Mouse (Mus musculus): ENCODE measurements around the gene Mpv17l. TPM values are rescaled to one million over a fixed set of nuclear protein-coding genes. Genes with fewer than 3 reads are reported as not detected.

Mpv17l gene
- polyA plus RNA-seq, 1 experiment from 2014 or later: 4.6 TPM

GRCm38 (mm10) chr16:13875483-13875882 is 27.5 kb upstream of the Mpv17l start:
- TF ChIP-seq CTCF (IDR thresholded peaks at IDR 0.05; ENCODE audit: low read depth) (no peak), EP300 (optimal IDR thresholded peaks at IDR 0.05) (no peak)
- ATAC-seq (ENCODE audit: low FRiP score, low TSS enrichment): no peak
- Histone ChIP-seq H3K9me3 (ENCODE audit: control insufficient read depth, low read length) (no peaks in the 10 kb centered on the region), H3K27me3 (ENCODE audit: control insufficient read depth, insufficient read depth, low read length) (no peaks in the 10 kb centered on the region), H3K4me3 (ENCODE audit: low read depth, low read length) (no peak overlapping the region), H3K36me3 (ENCODE audit: control insufficient read depth, insufficient read depth, low read length) (peaks cover 13% of the 10 kb centered on the region; the same call in 1 of the 2 replicates), H3K27ac (replicated peaks) (no peak overlapping the region), H3K4me1 (replicated peaks; ENCODE audit: control insufficient read depth, insufficient read depth) (no peaks in the 10 kb centered on the region), H3K9ac (ENCODE audit: low read length) (no peak overlapping the region), H3K4me2 (replicated peaks; ENCODE audit: low read depth) (no peak overlapping the region)
- no peak for DNase-seq (ENCODE audit: low spot score)
- WGBS: 85% methylated on average over 4 of the region's 4 CpGs

- no peaks in the 10 kb centered on the region for H3K4me1 ChIP-seq (replicated peaks; ENCODE audit: control insufficient read depth, insufficient read depth)
- H3K4me2 ChIP-seq (replicated peaks; ENCODE audit: low read depth): no peak overlapping the region
- WGBS: 2% methylated on average over 3 of the region's 3 CpGs
- no peak overlapping the region for H3K4me3 ChIP-seq (ENCODE audit: low read depth, low read length)
- no peaks in the 10 kb centered on the region for H3K27me3 ChIP-seq (ENCODE audit: control insufficient read depth, insufficient read depth, low read length)
- no peaks in the 10 kb centered on the region for H3K9me3 ChIP-seq (ENCODE audit: control insufficient read depth, low read length)
- no peaks in the 10 kb centered on the region for H3K36me3 ChIP-seq (ENCODE audit: control insufficient read depth, insufficient read depth, low read length)
- no peak for TF ChIP-seq EP300 (optimal IDR thresholded peaks at IDR 0.05)
- no peak for TF ChIP-seq CTCF (IDR thresholded peaks at IDR 0.05; ENCODE audit: low read depth)
- peak; percentile 27 for DNase-seq (ENCODE audit: low spot score)
- H3K9ac ChIP-seq (ENCODE audit: low read length): no peak overlapping the region
- H3K27ac ChIP-seq (replicated peaks): peak overlapping the region; percentile 75
- ATAC-seq (ENCODE audit: low FRiP score, low TSS enrichment): peak; percentile 98
Measured at GRCm38 (mm10) chr16:13883094-13883774, 19.7 kb upstream of the Mpv17l start.

- ATAC-seq (ENCODE audit: low FRiP score, low TSS enrichment) (no peak), DNase-seq (ENCODE audit: low spot score) (no peak)
- no peak overlapping the region for H3K27ac ChIP-seq (replicated peaks)
- H3K4me3 ChIP-seq (ENCODE audit: low read depth, low read length): no peak overlapping the region
- H3K9me3 ChIP-seq (ENCODE audit: control insufficient read depth, low read length): no peaks in the 10 kb centered on the region
- H3K4me2 ChIP-seq (replicated peaks; ENCODE audit: low read depth): no peak overlapping the region
- 75% methylated on average over 2 of the region's 2 CpGs for WGBS
- no peak for TF ChIP-seq EP300 (optimal IDR thresholded peaks at IDR 0.05)
- TF ChIP-seq CTCF (IDR thresholded peaks at IDR 0.05; ENCODE audit: low read depth): no peak
- H3K36me3 ChIP-seq (ENCODE audit: control insufficient read depth, insufficient read depth, low read length): no peaks in the 10 kb centered on the region
- no peaks in the 10 kb centered on the region for H3K27me3 ChIP-seq (ENCODE audit: control insufficient read depth, insufficient read depth, low read length)
- H3K4me1 ChIP-seq (replicated peaks; ENCODE audit: control insufficient read depth, insufficient read depth): no peaks in the 10 kb centered on the region
- H3K9ac ChIP-seq (ENCODE audit: low read length): no peak overlapping the region
Measured at GRCm38 (mm10) chr16:13890449-13890848, 12.5 kb upstream of the Mpv17l start.

- Histone ChIP-seq H3K36me3 (ENCODE audit: control insufficient read depth, insufficient read depth, low read length) (no peaks in the 10 kb centered on the region), H3K9ac (ENCODE audit: low read length) (no peak overlapping the region), H3K27ac (replicated peaks) (no peak overlapping the region), H3K4me3 (ENCODE audit: low read depth, low read length) (no peak overlapping the region), H3K9me3 (ENCODE audit: control insufficient read depth, low read length) (no peaks in the 10 kb centered on the region), H3K4me1 (replicated peaks; ENCODE audit: control insufficient read depth, insufficient read depth) (no peaks in the 10 kb centered on the region), H3K27me3 (ENCODE audit: control insufficient read depth, insufficient read depth, low read length) (no peaks in the 10 kb centered on the region), H3K4me2 (replicated peaks; ENCODE audit: low read depth) (no peak overlapping the region)
- ATAC-seq (ENCODE audit: low FRiP score, low TSS enrichment): no peak
- TF ChIP-seq EP300 (optimal IDR thresholded peaks at IDR 0.05): no peak
- TF ChIP-seq CTCF (IDR thresholded peaks at IDR 0.05; ENCODE audit: low read depth): no peak
- no peak for DNase-seq (ENCODE audit: low spot score)
Measured at GRCm38 (mm10) chr16:13892850-13893249, 10.1 kb upstream of the Mpv17l start.

GRCm38 (mm10) chr16:13894097-13894496 is 8.9 kb upstream of the Mpv17l start:
- no peaks in the 10 kb centered on the region for H3K4me1 ChIP-seq (replicated peaks; ENCODE audit: control insufficient read depth, insufficient read depth)
- H3K27me3 ChIP-seq (ENCODE audit: control insufficient read depth, insufficient read depth, low read length): no peaks in the 10 kb centered on the region
- H3K9me3 ChIP-seq (ENCODE audit: control insufficient read depth, low read length): no peaks in the 10 kb centered on the region
- H3K27ac ChIP-seq (replicated peaks): no peak overlapping the region; the same call in 1 of the 2 replicates
- no peak overlapping the region for H3K4me2 ChIP-seq (replicated peaks; ENCODE audit: low read depth)
- 48% methylated on average over 2 of the region's 2 CpGs for WGBS
- no peak for DNase-seq (ENCODE audit: low spot score)
- no peak for TF ChIP-seq EP300 (optimal IDR thresholded peaks at IDR 0.05)
- no peak for TF ChIP-seq CTCF (IDR thresholded peaks at IDR 0.05; ENCODE audit: low read depth)
- no peak overlapping the region for H3K4me3 ChIP-seq (ENCODE audit: low read depth, low read length)
- ATAC-seq (ENCODE audit: low FRiP score, low TSS enrichment): peak; percentile 54; the same call in 1 of the 2 replicates
- H3K9ac ChIP-seq (ENCODE audit: low read length): no peak overlapping the region
- no peaks in the 10 kb centered on the region for H3K36me3 ChIP-seq (ENCODE audit: control insufficient read depth, insufficient read depth, low read length)

- no peaks in the 10 kb centered on the region for H3K27me3 ChIP-seq (ENCODE audit: control insufficient read depth, insufficient read depth, low read length)
- H3K4me3 ChIP-seq (ENCODE audit: low read depth, low read length): no peak overlapping the region
- H3K9ac ChIP-seq (ENCODE audit: low read length): no peak overlapping the region
- TF ChIP-seq CTCF (IDR thresholded peaks at IDR 0.05; ENCODE audit: low read depth) (no peak), EP300 (optimal IDR thresholded peaks at IDR 0.05) (no peak)
- H3K36me3 ChIP-seq (ENCODE audit: control insufficient read depth, insufficient read depth, low read length): no peaks in the 10 kb centered on the region
- WGBS: 86% methylated on average over 3 of the region's 3 CpGs
- no peak overlapping the region for H3K4me2 ChIP-seq (replicated peaks; ENCODE audit: low read depth)
- no peaks in the 10 kb centered on the region for H3K4me1 ChIP-seq (replicated peaks; ENCODE audit: control insufficient read depth, insufficient read depth)
- no peak for ATAC-seq (ENCODE audit: low FRiP score, low TSS enrichment)
- H3K9me3 ChIP-seq (ENCODE audit: control insufficient read depth, low read length): no peaks in the 10 kb centered on the region
- DNase-seq (ENCODE audit: low spot score): no peak
- no peak overlapping the region for H3K27ac ChIP-seq (replicated peaks)
Measured at GRCm38 (mm10) chr16:13895740-13896139, 7.2 kb upstream of the Mpv17l start.
